Mouse (Mus musculus): ENCODE measurements around the gene Chrm4.

Gene Chrm4

GRCm38 (mm10) chr2:91926949-91927348 lies at the start of gene Chrm4:
Gene Chrm4, plus strand, starts transcription at chr2:91927249.
- DNase-seq, result no peak

- DNase-seq, result no peak
Measured at GRCm38 (mm10) chr2:91878387-91879180, 48.5 kb upstream of the Chrm4 start.

GRCm38 (mm10) chr2:91883961-91884360 lies 43.1 kb upstream of the Chrm4 start:
- no peak for DNase-seq

- DNase-seq, result no peak
Measured at GRCm38 (mm10) chr2:91884616-91885015, 42.4 kb upstream of the Chrm4 start.

- no peak for DNase-seq
Measured at GRCm38 (mm10) chr2:91894716-91895115, 32.3 kb upstream of the Chrm4 start.

- DNase-seq, result no peak
Measured at GRCm38 (mm10) chr2:91895401-91895800, 31.6 kb upstream of the Chrm4 start.

- DNase-seq, result no peak
Measured at GRCm38 (mm10) chr2:91897968-91898367, 29.1 kb upstream of the Chrm4 start.

GRCm38 (mm10) chr2:91899141-91899540 lies 27.9 kb upstream of the Chrm4 start:
- DNase-seq, result no peak

- DNase-seq, result no peak
Measured at GRCm38 (mm10) chr2:91900431-91900830, 26.6 kb upstream of the Chrm4 start.

- no peak for DNase-seq
Measured at GRCm38 (mm10) chr2:91902336-91902735, 24.7 kb upstream of the Chrm4 start.

GRCm38 (mm10) chr2:91903171-91903925 lies 23.7 kb upstream of the Chrm4 start:
- no peak for DNase-seq

- no peak for DNase-seq
Measured at GRCm38 (mm10) chr2:91904618-91905307, 22.3 kb upstream of the Chrm4 start.

- DNase-seq, result no peak
Measured at GRCm38 (mm10) chr2:91906141-91906540, 20.9 kb upstream of the Chrm4 start.

GRCm38 (mm10) chr2:91912616-91913015 lies 14.4 kb upstream of the Chrm4 start:
- no peak for DNase-seq

GRCm38 (mm10) chr2:91913328-91914110 lies 13.5 kb upstream of the Chrm4 start:
- DNase-seq, result no peak

GRCm38 (mm10) chr2:91916346-91916977 lies 10.6 kb upstream of the Chrm4 start:
- no peak for DNase-seq

GRCm38 (mm10) chr2:91917096-91917495 lies 10.0 kb upstream of the Chrm4 start:
- no peak for DNase-seq

GRCm38 (mm10) chr2:91920130-91920529 lies 6.9 kb upstream of the Chrm4 start:
- DNase-seq, result no peak

- DNase-seq, result peak; percentile 90 to 92
Measured at GRCm38 (mm10) chr2:91921181-91921789, 5.8 kb upstream of the Chrm4 start.

GRCm38 (mm10) chr2:91921790-91922570 lies 5.1 kb upstream of the Chrm4 start:
- peak; percentile 53 to 73 for DNase-seq
